Mouse (Mus musculus) myocyte (in vitro differentiated cells): ENCODE measurements at regions not wholly inside any gene's neighbourhood (a gene's known extent, or its start where the extent isn't known, plus 50 kb on each side); places are given as distances from the start of the nearest gene placed in this dataset.

Source experiments
- H3K27me3 ChIP-seq: one replicate; pipeline ENCODE4 v1.6.1; 2011; ENCODE audit not compliant: control insufficient read depth, insufficient read depth, insufficient read length
- H3K36me3 ChIP-seq: one replicate; pipeline ENCODE4 v1.6.1; 2011; ENCODE audit not compliant: control insufficient read depth, insufficient read depth
- H3K4me2 ChIP-seq: one replicate; pipeline ENCODE4 v1.6.1; 2011; ENCODE audit warnings: low read depth, control low read depth
- H3K4me3 ChIP-seq: one replicate; pipeline ENCODE4 v1.5.1; 2011; ENCODE audit warnings: mild to moderate bottlenecking, control low read depth, moderate library complexity
- H3K79me2 ChIP-seq: one replicate; pipeline ENCODE4 v1.6.1; 2011; ENCODE audit not compliant: control insufficient read depth, insufficient read depth
- H3ac ChIP-seq: one replicate; pipeline ENCODE4 v1.6.1; 2011; ENCODE audit not compliant: control insufficient read depth, insufficient read length
- CEBPB ChIP-seq: IDR thresholded peaks from 2 replicates; pipeline ENCODE4 v1.6.1; 2011; ENCODE audit warnings: mild to moderate bottlenecking, moderate library complexity; ENCODE audit not compliant: poor library complexity, insufficient read depth, severe bottlenecking
- E2F4 ChIP-seq: IDR thresholded peaks from one replicate; pipeline ENCODE4 v1.6.1; 2011; ENCODE audit warnings: mild to moderate bottlenecking, control low read depth, moderate library complexity; ENCODE audit not compliant: insufficient read depth
- MAX ChIP-seq: IDR thresholded peaks from one replicate; pipeline ENCODE4 v1.6.1; 2011; ENCODE audit warnings: low read depth, mild to moderate bottlenecking, control low read depth
- MYOD1 ChIP-seq, 3 experiments: IDR thresholded peaks; one replicate each; pipeline ENCODE4 v1.6.1; 2011; ENCODE audit warnings: control low read depth in 2 of 3, low read depth in 2 of 3, mild to moderate bottlenecking in 2 of 3, moderate library complexity in 1 of 3; ENCODE audit not compliant: insufficient read length in 2 of 3, control insufficient read depth in 1 of 3
- MYOG ChIP-seq, 3 experiments: IDR thresholded peaks; one replicate each; pipeline ENCODE4 v1.6.1; 2011; ENCODE audit warnings: control low read depth in 2 of 3, low read depth in 2 of 3, mild to moderate bottlenecking in 2 of 3; ENCODE audit not compliant: insufficient read length in 2 of 3, control insufficient read depth in 1 of 3, insufficient read depth in 1 of 3
- POLR2A ChIP-seq: IDR thresholded peaks from one replicate; pipeline ENCODE4 v1.6.1; 2011; ENCODE audit warnings: low read depth, mild to moderate bottlenecking, control low read depth, moderate library complexity; ENCODE audit not compliant: insufficient read length
- POLR2AphosphoS2 ChIP-seq: IDR thresholded peaks from one replicate; pipeline ENCODE4 v1.6.1; 2011; ENCODE audit warnings: low read depth, control low read depth; ENCODE audit not compliant: insufficient read length
- REST ChIP-seq: IDR thresholded peaks from one replicate; pipeline ENCODE4 v1.6.1; 2011; ENCODE audit warnings: mild to moderate bottlenecking, control low read depth, moderate library complexity; ENCODE audit not compliant: insufficient read depth, insufficient read length
- SRF ChIP-seq: IDR thresholded peaks from one replicate; pipeline ENCODE4 v1.6.1; 2011; ENCODE audit warnings: low read depth; ENCODE audit not compliant: control insufficient read depth, insufficient read length
- TCF12 ChIP-seq: IDR thresholded peaks from one replicate; pipeline ENCODE4 v1.6.1; 2011; ENCODE audit warnings: mild to moderate bottlenecking, control low read depth; ENCODE audit not compliant: poor library complexity, insufficient read depth, severe bottlenecking
- TCF3 ChIP-seq: IDR thresholded peaks from one replicate; pipeline ENCODE4 v1.6.1; 2011; ENCODE audit warnings: low read depth, control low read depth; ENCODE audit not compliant: insufficient read length
- USF1 ChIP-seq: IDR thresholded peaks from one replicate; pipeline ENCODE4 v1.6.1; 2011; ENCODE audit warnings: low read depth, mild to moderate bottlenecking, control low read depth, moderate library complexity

DNA sequence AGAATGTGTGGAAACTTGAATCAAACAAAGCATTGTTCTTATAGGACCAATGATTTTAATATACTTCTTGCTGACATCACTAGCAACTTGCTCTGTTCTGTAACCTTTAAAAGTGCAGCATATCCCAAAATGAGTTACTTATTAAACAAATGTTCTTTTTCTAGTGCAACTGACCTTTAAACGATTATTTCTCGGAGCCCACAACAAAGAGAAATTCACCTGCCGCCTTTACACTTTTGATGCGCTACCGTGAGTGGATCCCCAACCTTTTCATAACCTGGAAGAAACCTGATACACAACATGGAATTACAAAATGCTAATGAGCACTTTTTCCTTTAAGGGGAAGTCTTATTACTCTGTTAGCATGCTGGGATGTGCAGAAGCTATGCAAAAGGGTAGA, 191.7 kb upstream of the Adgrl2 start:
- Histone ChIP-seq H3K4me2 (no peak overlapping the region), H3K79me2 (no peaks in the 10 kb centered on the region), H3K4me3 (no peak overlapping the region), H3ac (no peak overlapping the region), H3K36me3 (no peaks in the 10 kb centered on the region), H3K27me3 (no peaks in the 10 kb centered on the region)
- TF ChIP-seq MAX: no peak
- no peak for TF ChIP-seq MYOG (IDR thresholded peaks at IDR 0.05; ENCODE audit: control insufficient read depth in 1 of 3, insufficient read depth in 1 of 3, insufficient read length in 2 of 3, low read depth in 2 of 3)
- TF ChIP-seq TCF3: no peak
- TF ChIP-seq MYOD1 (IDR thresholded peaks at IDR 0.05; ENCODE audit: control insufficient read depth in 1 of 3, insufficient read length in 2 of 3, low read depth in 2 of 3): no peak
- TF ChIP-seq USF1: no peak
- no peak for TF ChIP-seq TCF12
- TF ChIP-seq POLR2AphosphoS2: no peak

DNA sequence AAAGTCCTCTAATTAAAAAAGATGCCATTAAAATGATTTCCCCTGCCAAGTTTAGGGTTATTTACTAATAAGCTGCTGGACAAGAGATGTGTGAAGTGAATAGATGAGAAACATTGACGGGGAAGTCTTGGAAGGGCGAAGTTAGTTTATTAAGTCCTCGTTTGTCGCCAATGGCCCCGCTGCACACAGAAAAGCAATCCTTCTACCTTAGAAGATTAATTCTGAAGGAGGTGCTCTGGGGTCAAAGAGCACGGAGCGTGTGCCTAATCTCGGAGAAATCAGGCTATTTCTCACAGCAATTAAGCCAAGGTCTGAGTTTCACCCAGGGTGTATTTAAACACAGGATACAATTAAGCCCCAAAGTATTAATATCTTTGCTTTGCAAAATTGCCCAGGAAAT, 189.8 kb upstream of the Adgrl2 start:
- no peak overlapping the region for H3K4me3 ChIP-seq
- H3ac ChIP-seq: no peak overlapping the region
- TF ChIP-seq REST (no peak), MYOD1 (IDR thresholded peaks at IDR 0.05; ENCODE audit: control insufficient read depth in 1 of 3, insufficient read length in 2 of 3, low read depth in 2 of 3) (no peak)
- no peaks in the 10 kb centered on the region for H3K36me3 ChIP-seq
- no peaks in the 10 kb centered on the region for H3K27me3 ChIP-seq
- no peaks in the 10 kb centered on the region for H3K79me2 ChIP-seq
- no peak overlapping the region for H3K4me2 ChIP-seq

DNA sequence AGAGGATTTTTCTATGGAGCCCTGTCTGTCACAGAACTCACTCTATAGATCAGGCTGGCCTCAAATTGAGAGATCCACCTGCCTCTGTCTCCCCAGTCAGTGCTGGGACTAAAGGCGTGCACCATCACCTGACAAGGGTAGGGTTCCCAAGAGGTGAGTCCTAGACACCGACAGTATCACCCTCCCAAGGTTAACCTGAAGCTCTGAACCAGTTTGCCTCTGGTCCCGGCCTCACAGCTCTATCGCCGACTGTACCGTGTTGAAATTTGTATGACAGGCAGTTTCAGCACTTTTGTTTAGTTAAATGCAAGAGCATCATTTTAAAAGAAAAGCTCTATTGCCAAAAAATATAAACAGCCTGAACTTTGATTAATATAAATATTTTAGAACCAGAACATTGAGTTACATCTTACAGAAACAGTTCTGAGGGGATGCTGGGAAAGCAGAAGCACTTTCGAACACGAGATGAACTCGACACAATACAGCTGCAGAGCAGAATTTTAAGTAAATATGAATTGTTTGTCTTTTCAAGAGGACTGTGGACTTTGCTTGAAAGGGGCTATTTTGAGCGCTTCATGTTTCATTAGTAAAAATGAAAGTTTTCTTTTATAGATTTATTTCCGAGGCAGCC, 189.2 kb upstream of the Adgrl2 start:
- Histone ChIP-seq H3K4me2 (no peak overlapping the region), H3K36me3 (no peaks in the 10 kb centered on the region), H3K79me2 (no peaks in the 10 kb centered on the region), H3ac (no peak overlapping the region), H3K4me3 (no peak overlapping the region), H3K27me3 (no peaks in the 10 kb centered on the region)
- TF ChIP-seq CEBPB: no peak
- TF ChIP-seq USF1: no peak
- TF ChIP-seq TCF12: no peak
- TF ChIP-seq E2F4: no peak
- TF ChIP-seq POLR2A: no peak
- TF ChIP-seq TCF3: no peak
- no peak for TF ChIP-seq SRF
- TF ChIP-seq POLR2AphosphoS2: no peak
- no peak for TF ChIP-seq MYOD1 (IDR thresholded peaks at IDR 0.05; ENCODE audit: control insufficient read depth in 1 of 3, insufficient read length in 2 of 3, low read depth in 2 of 3)
- no peak for TF ChIP-seq REST
- TF ChIP-seq MYOG (IDR thresholded peaks at IDR 0.05; ENCODE audit: control insufficient read depth in 1 of 3, insufficient read depth in 1 of 3, insufficient read length in 2 of 3, low read depth in 2 of 3): no peak
- no peak for TF ChIP-seq MAX

DNA sequence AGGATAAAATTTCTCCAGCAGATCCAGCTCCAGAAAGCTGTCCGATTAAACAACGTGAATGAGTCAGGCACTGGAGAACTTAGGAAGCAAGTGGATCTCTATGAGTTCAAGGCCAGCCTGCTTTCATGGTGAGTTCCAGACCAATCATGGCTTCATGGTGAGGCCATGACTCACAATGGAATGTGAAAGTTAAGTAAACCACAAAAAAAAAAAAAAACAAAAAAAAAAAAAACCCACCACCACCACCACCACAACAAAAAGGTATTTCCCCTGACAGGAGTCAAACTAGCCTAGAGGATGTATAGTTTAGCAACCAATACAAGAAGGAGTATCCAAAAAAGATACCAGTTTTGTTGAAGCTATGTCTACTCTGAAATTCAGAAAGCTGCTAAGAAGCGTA, 188.5 kb upstream of the Adgrl2 start:
- no peak overlapping the region for H3ac ChIP-seq
- H3K79me2 ChIP-seq: no peaks in the 10 kb centered on the region
- no peaks in the 10 kb centered on the region for H3K36me3 ChIP-seq
- H3K4me3 ChIP-seq: no peak overlapping the region
- no peaks in the 10 kb centered on the region for H3K27me3 ChIP-seq
- TF ChIP-seq TCF12 (no peak), POLR2A (no peak), REST (no peak), POLR2AphosphoS2 (no peak), CEBPB (no peak), USF1 (no peak), E2F4 (no peak), SRF (no peak), MYOD1 (IDR thresholded peaks at IDR 0.05; ENCODE audit: control insufficient read depth in 1 of 3, insufficient read length in 2 of 3, low read depth in 2 of 3) (no peak), TCF3 (no peak), MYOG (IDR thresholded peaks at IDR 0.05; ENCODE audit: control insufficient read depth in 1 of 3, insufficient read depth in 1 of 3, insufficient read length in 2 of 3, low read depth in 2 of 3) (no peak), MAX (no peak)
- H3K4me2 ChIP-seq: no peak overlapping the region

DNA sequence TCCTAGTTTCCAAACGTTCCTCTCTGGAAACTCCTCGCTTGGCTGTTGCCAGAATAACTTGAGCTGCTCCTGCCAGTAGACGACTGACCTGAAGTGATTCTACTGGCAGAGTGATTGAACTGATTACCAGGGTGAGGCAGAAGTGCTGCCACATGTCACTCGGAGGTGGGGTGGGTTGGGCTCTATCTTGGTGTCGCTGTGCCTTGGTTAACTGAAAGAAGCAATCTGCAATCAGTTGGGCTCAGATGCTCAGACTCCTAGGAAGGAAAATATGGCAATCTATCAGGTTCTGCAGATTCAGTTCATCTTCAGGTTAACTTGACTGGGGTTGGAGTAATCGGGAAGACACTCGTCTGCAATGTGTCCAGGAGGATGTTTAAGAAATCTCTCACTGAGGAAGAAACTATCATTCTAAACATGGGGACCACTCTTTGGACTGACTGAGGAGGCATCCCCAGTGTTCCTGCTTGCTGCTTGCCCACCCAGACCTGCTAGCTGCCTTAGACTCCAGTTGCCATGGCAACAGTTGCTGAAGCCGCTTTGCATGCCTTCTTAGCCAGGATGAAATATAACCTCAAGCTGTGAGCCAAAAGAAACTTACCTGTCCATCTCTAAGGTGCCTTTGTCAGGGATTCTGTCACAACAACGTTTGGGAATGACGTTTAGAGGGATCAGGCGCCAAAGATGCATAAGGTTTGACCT, 184.5 kb upstream of the Adgrl2 start:
- no peak overlapping the region for H3K4me2 ChIP-seq
- TF ChIP-seq TCF3 (no peak), POLR2AphosphoS2 (no peak), TCF12 (no peak), E2F4 (no peak), USF1 (no peak), SRF (no peak), CEBPB (no peak)
- H3K27me3 ChIP-seq: no peaks in the 10 kb centered on the region
- no peaks in the 10 kb centered on the region for H3K79me2 ChIP-seq
- H3K36me3 ChIP-seq: no peaks in the 10 kb centered on the region
- no peak overlapping the region for H3K4me3 ChIP-seq
- H3ac ChIP-seq: no peak overlapping the region
